Mouse (Mus musculus) adrenal gland, postnatal 4 days (tissue): Measurements from ENCODE around the gene B4galnt1. TPM values are rescaled to one million over a fixed set of nuclear protein-coding genes. Genes with fewer than 3 reads are reported as not detected.
A peak's percentile ranks its signal among the peaks of the same experiment; 100 is the strongest.

Experiments
- DNase-seq, 2 experiments: peaks; one replicate each; pipeline ENCODE4 v3.0.0; 2021 to 2022; ENCODE audit warnings: low spot score in 2 of 2, mixed read lengths in 2 of 2
- total RNA-seq, 2 experiments: library from RNA; stranded (reverse); gene quantifications; 2 replicates each; pipeline ENCODE4 v1.2.3; 2021

B4galnt1 gene
- total RNA-seq, 2 experiments from 2014 or later, result 10.6 to 11.7 TPM

DNA sequence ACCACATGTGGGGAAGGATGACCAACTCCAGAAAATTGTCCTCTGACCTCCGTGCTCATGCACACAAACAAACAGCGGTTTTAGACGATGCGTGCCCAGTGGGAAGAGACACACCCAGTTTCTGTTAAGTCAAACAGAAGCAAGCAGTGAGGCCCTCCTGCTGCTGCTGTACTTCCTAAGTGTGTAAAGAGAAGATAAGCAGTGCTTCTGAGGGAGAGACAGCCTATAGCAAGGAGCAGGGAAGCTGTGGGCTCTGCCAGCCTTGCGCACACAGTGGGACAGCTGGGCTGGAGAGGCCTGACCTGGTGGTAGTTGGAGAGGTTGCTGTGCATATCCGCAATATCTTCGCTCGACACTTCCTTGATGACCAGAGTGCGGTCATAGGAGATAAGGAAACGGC, 40.3 kb downstream of the B4galnt1 start:
- no peak for DNase-seq

GRCm38 (mm10) chr10:127208921-127209320, 43.9 kb downstream of the B4galnt1 start:
- DNase-seq, result no peak

DNA sequence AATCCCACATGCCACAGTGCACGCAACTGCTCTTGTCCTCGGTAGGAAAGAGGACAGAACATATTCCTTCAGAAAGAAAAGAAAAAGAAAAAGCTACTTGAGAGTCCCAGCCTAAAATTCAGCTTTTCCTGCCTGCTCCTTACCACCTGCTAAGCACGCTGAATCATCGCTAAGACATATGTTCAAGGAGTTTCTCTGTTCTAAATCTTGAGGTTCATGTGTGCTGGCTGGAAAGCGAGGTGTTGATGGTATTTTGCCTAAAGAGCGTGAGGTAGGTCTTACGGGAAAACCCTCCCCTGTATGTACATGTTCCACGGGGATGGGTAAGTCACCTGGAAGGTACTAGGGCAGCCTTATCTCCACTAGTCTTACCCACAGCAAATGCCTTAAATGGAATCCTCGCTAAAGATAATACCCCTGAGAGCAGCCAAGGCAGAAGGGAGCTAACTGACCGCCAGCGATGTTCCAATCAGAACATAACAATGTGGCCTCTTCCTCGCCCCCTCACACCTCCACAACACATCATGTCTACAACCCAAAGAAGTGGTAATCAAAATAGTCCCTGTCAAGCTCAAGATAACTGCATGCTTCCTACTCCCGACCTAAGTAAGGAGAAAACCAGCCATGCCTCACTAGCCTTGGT, 45.0 kb downstream of the B4galnt1 start:
- DNase-seq, result no peak

DNA sequence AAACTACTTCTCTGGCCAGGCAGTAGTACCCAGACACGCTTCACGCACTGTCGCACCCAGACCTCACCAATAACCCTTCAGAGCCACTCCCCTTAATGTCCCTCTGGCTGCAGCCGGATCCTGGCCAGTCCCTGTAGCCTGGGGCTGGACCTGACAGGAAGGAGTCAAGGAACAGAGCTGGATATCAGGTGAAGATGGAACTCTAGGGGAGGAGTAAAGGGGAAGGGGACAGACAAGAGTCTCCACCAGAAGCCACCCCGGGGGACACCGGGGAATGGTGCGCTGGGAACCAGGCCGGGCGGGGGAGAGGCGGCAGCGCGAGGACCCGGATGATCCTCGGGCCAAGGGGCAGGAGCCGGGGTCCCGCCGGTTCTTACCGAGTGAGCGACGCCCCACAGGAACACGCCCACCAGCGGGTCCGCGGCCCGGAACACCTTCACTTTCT, 46.0 kb downstream of the B4galnt1 start:
- DNase-seq, result no peak

GRCm38 (mm10) chr10:127211414-127211854, 46.4 kb downstream of the B4galnt1 start, which contains the start of gene Pip4k2c:
Gene Pip4k2c (minus strand): TSS chr10:127211585.
- DNase-seq, result peak; percentile 77 to 83

DNA sequence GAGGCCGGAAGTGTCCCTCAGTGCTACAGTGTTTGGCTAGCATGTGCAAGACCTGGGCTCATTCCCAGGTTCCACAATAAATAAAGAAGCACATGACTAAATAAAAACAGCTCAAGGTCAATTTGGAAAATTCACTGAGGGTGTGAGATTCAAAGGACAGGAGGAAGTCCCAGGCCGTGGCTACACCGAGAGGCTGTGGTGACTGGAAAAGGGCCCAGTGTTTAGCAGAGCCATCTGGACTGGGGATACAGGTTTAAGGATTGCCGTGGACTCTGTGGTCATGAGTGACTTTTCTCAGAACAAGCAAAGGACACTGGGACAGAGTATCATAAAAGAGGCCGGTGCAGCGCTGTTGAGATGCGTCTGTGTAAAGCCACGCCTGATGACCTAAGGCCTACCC, 48.2 kb downstream of the B4galnt1 start:
- DNase-seq, result no peak

DNA sequence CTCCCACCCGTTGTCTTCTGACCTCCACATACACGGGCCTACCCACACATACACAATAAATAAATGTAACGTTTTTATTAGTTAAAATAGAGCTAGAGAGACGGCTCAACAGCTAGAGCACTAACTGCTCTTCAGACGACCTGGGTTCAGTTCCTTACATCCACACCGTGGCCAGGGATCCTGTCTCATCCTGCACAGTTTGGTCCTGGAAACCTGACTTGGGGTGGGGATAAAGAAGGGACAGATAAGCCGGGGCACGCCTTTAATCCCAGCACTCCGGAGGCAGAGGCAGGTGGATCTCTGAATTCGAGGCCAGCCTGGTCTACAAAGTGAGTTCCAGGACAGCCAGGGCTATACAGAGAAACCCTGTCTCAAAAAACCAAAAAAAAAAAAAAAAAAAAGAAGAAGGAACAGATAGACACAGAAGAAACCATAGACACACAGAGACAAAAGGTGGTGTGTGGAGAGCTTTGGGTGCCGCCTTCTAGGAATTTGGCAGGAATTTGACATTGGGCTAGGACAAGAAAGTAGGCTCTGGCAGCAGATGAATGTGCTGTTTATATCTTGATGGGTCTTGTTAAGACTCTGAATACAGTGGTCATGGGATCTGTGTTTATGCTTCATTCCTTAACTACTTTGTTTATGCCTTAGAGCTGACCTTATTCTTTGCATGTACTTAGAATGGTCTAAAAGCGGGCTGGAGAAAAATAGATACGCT, 48.8 kb downstream of the B4galnt1 start:
- DNase-seq, result no peak

GRCm38 (mm10) chr10:127214422-127214803, 49.4 kb downstream of the B4galnt1 start:
- DNase-seq, result no peak

- no peak for DNase-seq
These were observed 51.4 kb downstream of the B4galnt1 start for GRCm38 (mm10) chr10:127216456-127216855.

- DNase-seq, result no peak
These were observed 52.2 kb downstream of the B4galnt1 start for GRCm38 (mm10) chr10:127217177-127217576.

DNA sequence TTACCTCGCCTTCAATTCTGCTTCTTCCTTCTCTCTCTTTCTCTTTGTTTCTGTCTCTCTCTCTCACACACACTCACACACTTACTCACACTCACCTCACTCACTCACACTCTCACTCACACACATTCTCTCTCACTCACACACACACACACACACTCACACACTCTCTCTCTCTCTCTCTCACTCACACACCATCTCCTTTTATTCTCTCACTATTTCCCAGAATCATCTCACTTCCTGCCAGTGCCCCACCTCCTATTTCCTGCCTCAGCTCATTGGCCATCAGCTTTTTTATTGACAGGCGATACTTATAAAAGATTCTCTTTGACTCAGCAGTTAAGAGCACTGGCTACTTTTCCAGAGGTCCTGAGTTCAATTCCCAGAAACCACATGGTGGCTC, 53.3 kb downstream of the B4galnt1 start:
- DNase-seq, result no peak

Other genes starting within 250 kb of the B4galnt1 start
- 100 to 1,000 TPM; 244 to 246 TPM for gene Ctdsp2, start 186.5 kb upstream of the B4galnt1 start, total RNA-seq
- under 1 TPM; 0.67 to 0.90 TPM for gene Avil, start 164.5 kb upstream of the B4galnt1 start, total RNA-seq
- gene Tsfm, start 134.4 kb upstream of the B4galnt1 start, total RNA-seq, result 10 to 100 TPM; 67.0 to 70.6 TPM
- gene Mettl1, start 123.8 kb upstream of the B4galnt1 start, total RNA-seq, result 10 to 100 TPM; 20.5 to 23.2 TPM
- under 1 TPM; 0.40 to 0.53 TPM for gene Eef1akmt3, start 123.7 kb upstream of the B4galnt1 start, total RNA-seq
- gene Cyp27b1, start 117.0 kb upstream of the B4galnt1 start, total RNA-seq, result 1 to 10 TPM; 1.1 to 1.2 TPM
- gene March9, start 105.0 kb upstream of the B4galnt1 start, total RNA-seq, result 10 to 100 TPM; 11.3 to 12.1 TPM
- gene Cdk4, start 101.7 kb upstream of the B4galnt1 start, total RNA-seq, result 100 to 1,000 TPM; 444 to 449 TPM
- 10 to 100 TPM; 87.6 to 96.4 TPM for gene Tspan31, start 95.0 kb upstream of the B4galnt1 start, total RNA-seq
- 1 to 10 TPM; 3.6 to 4.1 TPM for gene Agap2, start 89.9 kb upstream of the B4galnt1 start, total RNA-seq
- gene Os9, start 44.1 kb upstream of the B4galnt1 start, total RNA-seq, result 100 to 1,000 TPM; 109 to 112 TPM
- gene Slc26a10, start 15.4 kb downstream of the B4galnt1 start, total RNA-seq, result 1 to 10 TPM; 1.6 to 3.0 TPM
- gene Arhgef25, start 24.9 kb downstream of the B4galnt1 start, total RNA-seq, result 10 to 100 TPM; 34.7 to 45.3 TPM
- gene Dtx3, start 30.5 kb downstream of the B4galnt1 start, total RNA-seq, result 100 to 1,000 TPM; 111 to 126 TPM
- 10 to 100 TPM; 37.5 to 39.8 TPM for gene Pip4k2c, start 46.4 kb downstream of the B4galnt1 start, total RNA-seq
- gene Kif5a, start 98.1 kb downstream of the B4galnt1 start, total RNA-seq, result 10 to 100 TPM; 23.5 to 28.4 TPM
- gene Dctn2, start 101.1 kb downstream of the B4galnt1 start, total RNA-seq, result 100 to 1,000 TPM; 191 to 198 TPM
- 10 to 100 TPM; 89.7 to 92.6 TPM for gene Mbd6, start 123.8 kb downstream of the B4galnt1 start, total RNA-seq
- 10 to 100 TPM; 85.5 to 89.5 TPM for gene Mars, start 146.6 kb downstream of the B4galnt1 start, total RNA-seq
- gene Arhgap9, start 156.7 kb downstream of the B4galnt1 start, total RNA-seq, result 1 to 10 TPM; 2.9 to 4.2 TPM
- 10 to 100 TPM; 16.4 to 17.2 TPM for gene Gli1, start 176.7 kb downstream of the B4galnt1 start, total RNA-seq
- gene Inhbe, start 189.2 kb downstream of the B4galnt1 start, total RNA-seq, result 1 to 10 TPM in 1 of 2 experiments, under 1 TPM in 1; 0.06 to 2.5 TPM
- gene Inhbc, start 205.2 kb downstream of the B4galnt1 start, total RNA-seq, result 1 to 10 TPM in 1 of 2 experiments, not detected in 1; 5.8 TPM
- gene R3hdm2, start 215.1 kb downstream of the B4galnt1 start, total RNA-seq, result 100 to 1,000 TPM; 157 to 164 TPM